Mouse (Mus musculus) Patski (cell line): ENCODE results near the gene Nrp2. TPM values are rescaled to one million over a fixed set of nuclear protein-coding genes. Genes with fewer than 3 reads are reported as not detected.

Experiments used
- ATAC-seq: fragments of 100-300 bp; one replicate; pipeline ENCODE4 v1.8.0; 2021
- CTCF ChIA-PET: fragments of 350-600 bp; sonication (Branson Sonifier 250); formaldehyde crosslinking; loops from one replicate; lab custom pipeline; 2022; ENCODE audit warnings: inconsistent platforms; lab: Charles Lee
- POLR2A ChIA-PET: fragments of 350-600 bp; sonication (Branson Sonifier 250); formaldehyde crosslinking; loops from one replicate; lab custom pipeline; 2022; ENCODE audit warnings: antibody characterized with exemption, inconsistent platforms; lab: Charles Lee
- DNase-seq: peaks from one replicate; pipeline ENCODE4 v3.0.0-alpha.2; 2011; ENCODE audit warnings: low read depth, low spot score
- H3K27me3 ChIP-seq: fragments of 371-371 bp; one replicate; pipeline ENCODE4 v1.5.1; 2021
- CTCF ChIP-seq: fragments of 100-300 bp; IDR thresholded peaks from one replicate; pipeline ENCODE4 v1.5.1; 2021
- in situ Hi-C: fragments of 300-500 bp; cut with MboI; formaldehyde crosslinking; loops from 3 replicates; pipeline ENCODE4 v1.11.1; 2018; ENCODE audit warnings: low pct_unique_long_range_greater_than_20kb, mixed read lengths
- polyA plus RNA-seq: library from polyadenylated mRNA; unstranded; gene quantifications from one replicate; pipeline ENCODE4 v1.2.3, GENCODE M21; 2021

The Nrp2 gene
- polyA plus RNA-seq, 1 experiment from 2014 or later, result 80.4 TPM

- ATAC-seq (no peak), DNase-seq (no peak)
- in situ Hi-C loops, result no loop called here
- no peaks in the 10 kb centered on the region for H3K27me3 ChIP-seq
- no peak for TF ChIP-seq CTCF
- CTCF ChIA-PET, result no interaction called here
- POLR2A ChIA-PET, result no interaction called here
Measured at GRCm38 (mm10) chr1:62747421-62748111, 44.5 kb downstream of the Nrp2 start.

GRCm38 (mm10) chr1:62748361-62748760, 45.3 kb downstream of the Nrp2 start:
- ATAC-seq (no peak), DNase-seq (no peak)
- CTCF ChIA-PET, result interaction anchor here (1.0 kb wide), 1 partner anchor 38 kb away, joined by 3 read pairs; no protein-coding TSS in a partner anchor
- no peak for TF ChIP-seq CTCF
- in situ Hi-C loops, result no loop called here
- H3K27me3 ChIP-seq, result no peaks in the 10 kb centered on the region
- POLR2A ChIA-PET, result interaction anchor here (1.2 kb wide), 1 partner anchor 9 kb away, joined by 3 read pairs; no protein-coding TSS in a partner anchor

- TF ChIP-seq CTCF, result no peak
- POLR2A ChIA-PET, result no interaction called here
- ATAC-seq (no peak), DNase-seq (no peak)
- in situ Hi-C loops, result no loop called here
- no peaks in the 10 kb centered on the region for H3K27me3 ChIP-seq
- CTCF ChIA-PET, result interaction anchor here (1.6 kb wide), 1 partner anchor 9 kb away, joined by 5 read pairs; no protein-coding TSS in a partner anchor
Measured at GRCm38 (mm10) chr1:62749716-62750115, 46.6 kb downstream of the Nrp2 start.

- ChIA-PET POLR2A (interaction anchor here (1.0 to 1.5 kb wide), 3 partner anchors 15 to 45 kb away, joined by 3 to 4 read pairs (median 3); no protein-coding TSS in a partner anchor), CTCF (interaction anchor here (0.8 to 1.6 kb wide), 3 partner anchors 9 to 11 kb away, joined by 3 to 5 read pairs (median 3); no protein-coding TSS in a partner anchor)
- no peak for DNase-seq
- no peaks in the 10 kb centered on the region for H3K27me3 ChIP-seq
- TF ChIP-seq CTCF, result no peak
- ATAC-seq, result no peak
- in situ Hi-C loops, result no loop called here
Measured at GRCm38 (mm10) chr1:62750408-62751008, 47.4 kb downstream of the Nrp2 start.

GRCm38 (mm10) chr1:62751011-62752006, 48.2 kb downstream of the Nrp2 start:
- peak; percentile 58 for ATAC-seq
- peak; percentile 64 for DNase-seq
- ChIA-PET CTCF (interaction anchor here (0.8 to 1.6 kb wide), 5 partner anchors 8 to 47 kb away, joined by 3 to 5 read pairs (median 3); no protein-coding TSS in a partner anchor), POLR2A (interaction anchor here (1.0 to 1.5 kb wide), 3 partner anchors 16 to 46 kb away, joined by 3 to 4 read pairs (median 3); no protein-coding TSS in a partner anchor)
- H3K27me3 ChIP-seq, result no peaks in the 10 kb centered on the region
- no peak for TF ChIP-seq CTCF
- in situ Hi-C loops, result no loop called here

GRCm38 (mm10) chr1:62752055-62752454, 49.0 kb downstream of the Nrp2 start:
- ChIA-PET CTCF (interaction anchor here (1.4 kb wide), 1 partner anchor 48 kb away, joined by 3 read pairs; no protein-coding TSS in a partner anchor), POLR2A (no interaction called here)

GRCm38 (mm10) chr1:62752661-62753333, 49.7 kb downstream of the Nrp2 start:
- ATAC-seq, result no peak
- DNase-seq, result no peak
- ChIA-PET POLR2A (interaction anchor here (0.9 kb wide), 1 partner anchor 12 kb away, joined by 3 read pairs; no protein-coding TSS in a partner anchor), CTCF (interaction anchor here (0.8 to 1.4 kb wide), 2 partner anchors 46 to 48 kb away, joined by 3 read pairs; no protein-coding TSS in a partner anchor)
- H3K27me3 ChIP-seq, result no peaks in the 10 kb centered on the region
- in situ Hi-C loops, result no loop called here
- no peak for TF ChIP-seq CTCF

More at GRCm38 (mm10) chr1:62752055-62752454, 49.0 kb downstream of the Nrp2 start:
- no peaks in the 10 kb centered on the region for H3K27me3 ChIP-seq
- in situ Hi-C loops, result no loop called here
- no peak for TF ChIP-seq CTCF
- ATAC-seq (no peak), DNase-seq (no peak)

GRCm38 (mm10) chr1:62754066-62754835, 51.2 kb downstream of the Nrp2 start:
- no peak for ATAC-seq
- in situ Hi-C loops, result no loop called here

More at GRCm38 (mm10) chr1:62754066-62754835, 51.2 kb downstream of the Nrp2 start:
- H3K27me3 ChIP-seq, result no peaks in the 10 kb centered on the region
- ChIA-PET POLR2A (no interaction called here), CTCF (interaction anchor here (1.2 kb wide), 1 partner anchor 32 kb away, joined by 3 read pairs; no protein-coding TSS in a partner anchor)
- no peak for TF ChIP-seq CTCF
- DNase-seq, result no peak
